Mouse (Mus musculus) ovary, postnatal 10 days (tissue): ENCODE measurements around the gene Hsf2bp.
"Not testable (repeated sequence)": the region's sequence is repeated elsewhere in the genome, so short reads cannot be mapped to it uniquely, and the experiment has no call there.

Experiments used
- DNase-seq: peaks from one replicate; pipeline ENCODE4 v3.0.0; 2022; ENCODE audit warnings: low spot score

The Hsf2bp gene

DNA sequence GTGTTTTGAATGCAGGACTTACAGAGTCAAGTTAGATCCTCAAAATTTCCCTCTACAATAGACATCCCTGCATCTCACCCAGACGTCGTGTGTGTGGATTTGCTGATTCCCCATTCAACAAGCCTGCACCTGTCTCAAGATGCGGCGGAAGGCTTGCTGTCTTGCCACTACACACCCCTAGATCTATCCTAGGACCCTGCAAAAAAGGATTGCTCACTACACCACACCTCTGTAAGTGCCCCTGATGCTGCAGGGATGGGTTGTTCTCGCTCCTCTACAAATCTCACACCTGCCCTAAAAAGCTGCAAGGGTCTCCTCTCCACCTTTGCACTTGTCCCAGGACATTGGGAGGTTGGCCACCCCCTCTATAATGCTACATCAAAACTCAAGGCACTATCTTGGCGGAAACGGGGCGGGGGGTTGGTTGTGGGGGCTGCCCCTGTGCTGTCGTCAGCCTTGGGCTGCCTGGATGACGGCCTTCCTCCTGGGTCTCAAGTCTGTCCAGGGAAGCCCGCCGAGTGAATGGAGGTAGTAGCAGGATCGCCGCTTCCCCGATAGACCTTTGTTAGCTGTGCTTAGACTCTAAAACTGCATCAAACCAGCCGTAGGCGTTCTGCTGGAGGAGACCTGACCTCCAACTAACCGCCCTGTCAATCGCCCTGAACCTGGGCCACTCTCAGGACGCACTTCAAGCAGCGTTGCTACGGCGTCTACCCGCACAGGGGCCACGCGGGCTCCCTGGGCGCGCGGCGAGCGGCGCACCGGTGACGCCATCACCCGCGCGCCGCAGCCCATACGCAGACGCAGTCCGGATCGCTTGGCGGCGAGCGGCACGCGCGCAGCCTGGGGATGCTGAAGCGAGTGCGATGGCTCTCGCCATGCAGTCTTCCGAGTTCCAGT, at the start of gene Hsf2bp, which contains the start of gene Rrp1b:
Gene Hsf2bp, minus strand, starts transcription at position 741 of the 900 bp plus-strand sequence.
Gene Rrp1b, plus strand, starts transcription at position 492 of the 900 bp plus-strand sequence.
- DNase-seq, result peak; percentile 55

DNA sequence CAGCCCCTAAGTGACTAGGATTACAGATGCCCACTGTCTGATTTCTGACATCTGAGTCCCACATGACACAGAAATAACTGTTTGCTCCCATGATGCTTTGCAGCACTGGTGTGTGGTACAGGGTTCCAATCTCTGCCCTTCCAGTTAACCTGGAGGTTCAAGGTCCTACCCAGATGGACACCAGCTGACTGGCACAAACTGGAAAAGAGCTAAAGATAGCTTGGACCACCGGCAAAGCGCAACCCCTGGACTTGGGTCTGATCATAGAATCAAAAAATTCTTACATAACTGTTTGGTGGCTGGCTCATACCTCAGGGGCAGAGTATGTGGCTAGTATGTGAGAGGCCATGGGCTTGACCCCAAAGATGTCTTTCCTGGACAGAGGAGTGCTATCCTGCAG, 47.2 kb upstream of the Hsf2bp start:
- no peak for DNase-seq

DNA sequence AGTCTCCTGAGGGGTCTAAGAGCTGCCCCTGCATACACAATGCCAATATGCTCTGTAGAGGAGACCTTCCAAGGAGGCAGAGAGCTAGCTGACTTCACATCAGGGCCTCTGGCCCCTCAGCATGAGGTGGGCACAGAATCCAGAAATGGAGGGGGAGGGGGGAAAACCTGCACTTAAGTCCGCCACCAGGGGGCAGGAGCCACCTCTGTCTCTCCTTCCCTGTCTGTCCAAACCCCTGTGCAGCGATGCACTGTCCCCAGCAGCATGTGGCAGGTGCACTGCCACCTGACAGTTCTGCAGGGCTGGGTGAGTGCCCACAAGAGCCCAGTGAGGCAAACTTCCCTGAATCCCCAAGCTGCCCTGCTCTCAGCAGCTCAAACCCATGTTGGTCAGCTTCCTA, 39.0 kb upstream of the Hsf2bp start:
- no peak for DNase-seq

DNA sequence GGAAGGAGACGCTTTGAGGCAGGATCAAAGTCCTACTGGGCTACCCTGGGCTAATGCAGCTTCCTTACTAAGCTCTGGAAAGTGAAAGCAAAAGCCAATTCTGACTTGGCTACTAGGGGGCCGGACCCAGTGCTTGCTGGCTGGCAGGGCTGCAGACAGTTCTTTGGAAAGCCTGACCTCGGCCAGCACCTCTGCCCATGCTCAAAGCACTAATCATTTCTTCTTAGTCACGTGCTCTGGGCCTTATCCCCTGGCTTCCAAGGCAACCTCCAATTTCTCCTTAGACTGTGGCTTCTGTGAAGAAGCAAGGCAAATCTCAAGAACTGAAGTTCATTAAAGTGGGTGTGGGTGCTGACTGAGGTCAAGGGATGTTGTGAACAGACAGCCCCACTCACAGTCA, 38.5 kb upstream of the Hsf2bp start:
- no peak for DNase-seq

DNA sequence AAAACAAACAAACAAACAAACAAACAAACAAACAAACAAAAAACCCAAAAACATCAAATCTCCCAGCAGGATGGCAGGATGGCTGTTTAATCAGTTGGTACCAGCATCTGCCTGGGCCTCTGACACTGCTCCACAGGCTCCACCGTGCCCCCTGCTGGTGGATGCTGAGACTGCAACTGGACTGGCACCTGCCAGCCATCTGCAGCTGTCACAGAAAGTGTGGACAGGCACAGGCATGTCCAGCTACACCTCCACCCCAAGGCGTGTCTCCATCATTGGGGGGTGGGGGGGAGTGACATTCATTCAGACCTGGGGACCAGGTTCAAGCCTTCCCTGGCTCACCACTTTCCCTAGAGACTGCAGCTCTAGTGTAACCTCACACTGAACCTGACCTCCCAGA, 37.2 kb upstream of the Hsf2bp start:
- DNase-seq, result peak; percentile 65

DNA sequence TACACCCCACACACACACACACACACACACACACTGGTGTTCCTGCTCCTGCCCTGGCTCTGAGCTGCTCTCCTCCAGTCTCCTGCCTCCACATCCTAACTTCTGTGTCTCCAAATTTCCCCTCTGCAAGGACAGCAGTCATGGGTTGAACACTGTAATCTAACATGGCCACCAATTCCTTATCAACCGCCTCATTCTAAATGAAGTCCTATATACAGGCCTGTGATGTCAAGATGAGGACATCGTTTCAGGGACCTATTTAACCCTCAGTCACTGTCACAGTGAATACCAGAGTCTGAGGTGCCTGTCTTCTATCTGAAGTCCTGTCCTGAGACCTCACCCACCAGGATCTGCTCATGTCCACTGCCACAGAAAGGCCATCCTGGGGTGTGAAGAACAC, 32.7 kb upstream of the Hsf2bp start:
- DNase-seq, result no peak

DNA sequence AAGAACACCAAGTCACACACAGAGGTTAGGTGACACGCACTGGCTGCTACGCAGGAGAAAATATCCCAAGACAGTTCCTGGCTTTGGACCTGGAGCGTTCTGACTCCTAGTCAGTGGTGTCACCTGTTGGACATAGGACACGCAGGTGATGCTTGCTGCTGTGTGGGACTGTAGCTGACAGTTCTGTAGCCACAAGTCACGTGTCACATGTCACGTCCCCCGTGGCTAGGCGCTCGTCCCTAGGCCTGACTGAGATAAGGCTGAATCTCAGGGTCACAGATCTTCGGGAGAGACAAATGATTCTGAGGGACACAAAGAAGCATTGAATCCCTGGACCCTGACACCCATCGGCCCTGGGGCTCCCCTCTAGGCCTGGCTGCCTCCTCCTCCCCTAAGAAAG, 32.2 kb upstream of the Hsf2bp start:
- DNase-seq, result no peak

DNA sequence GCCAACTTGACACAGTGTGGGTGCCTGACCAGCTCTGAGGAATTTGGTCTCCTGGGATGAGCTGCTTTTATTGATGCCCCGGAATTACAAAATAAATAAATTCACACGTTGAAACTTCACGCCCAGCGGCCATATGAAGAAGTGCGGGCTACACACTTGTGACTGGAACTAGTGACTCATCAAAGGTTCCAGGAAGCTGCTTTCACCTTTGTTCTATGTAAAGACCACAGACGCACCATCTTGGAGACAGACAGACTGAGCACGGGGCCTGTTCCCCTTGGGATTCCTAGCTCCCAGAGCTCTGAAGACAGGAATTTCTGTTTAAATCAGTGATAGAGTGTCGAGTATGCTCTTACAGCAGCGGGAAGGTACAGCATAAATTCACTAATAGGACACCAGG, 31.4 kb upstream of the Hsf2bp start:
- no peak for DNase-seq

DNA sequence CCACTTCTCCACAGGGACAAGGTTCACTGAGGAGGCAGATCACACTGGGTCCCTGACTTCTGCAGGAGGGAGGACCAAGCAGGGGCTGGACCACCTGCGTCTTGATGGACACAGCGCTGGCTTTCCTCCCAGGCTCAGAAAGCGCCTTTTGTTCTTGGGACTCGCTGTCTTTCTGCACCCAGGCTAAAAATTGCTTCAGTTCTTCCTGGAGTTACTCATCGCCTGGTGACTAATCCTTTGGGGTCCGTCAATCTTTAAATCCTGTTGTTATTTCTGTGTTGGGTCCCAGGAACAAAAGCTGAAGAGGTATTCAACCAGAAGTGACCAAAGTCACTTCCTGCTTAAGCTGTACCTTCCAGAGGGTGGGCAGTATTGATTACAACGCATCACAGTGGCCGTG, 28.6 kb upstream of the Hsf2bp start:
- not testable (repeated sequence) for DNase-seq

DNA sequence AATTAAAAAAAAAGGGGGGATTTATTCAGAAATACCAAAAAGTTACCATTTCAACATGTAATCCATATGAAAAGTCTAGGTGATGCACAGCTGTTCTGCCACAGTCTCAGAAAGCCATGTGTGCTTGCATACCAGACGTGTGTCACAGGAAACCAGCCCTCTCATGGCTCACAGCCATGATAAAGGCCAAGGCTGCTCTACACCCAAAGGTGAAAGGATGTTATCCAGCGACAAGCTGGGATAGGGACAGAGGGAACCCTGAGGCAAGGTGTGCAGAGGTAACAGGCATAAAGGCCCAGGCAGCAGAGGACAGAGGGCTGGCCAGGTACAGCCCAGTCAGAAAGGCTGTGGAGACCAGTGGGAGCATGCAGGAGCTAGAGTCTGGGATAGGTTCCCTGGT, 27.5 kb upstream of the Hsf2bp start:
- no peak for DNase-seq

DNA sequence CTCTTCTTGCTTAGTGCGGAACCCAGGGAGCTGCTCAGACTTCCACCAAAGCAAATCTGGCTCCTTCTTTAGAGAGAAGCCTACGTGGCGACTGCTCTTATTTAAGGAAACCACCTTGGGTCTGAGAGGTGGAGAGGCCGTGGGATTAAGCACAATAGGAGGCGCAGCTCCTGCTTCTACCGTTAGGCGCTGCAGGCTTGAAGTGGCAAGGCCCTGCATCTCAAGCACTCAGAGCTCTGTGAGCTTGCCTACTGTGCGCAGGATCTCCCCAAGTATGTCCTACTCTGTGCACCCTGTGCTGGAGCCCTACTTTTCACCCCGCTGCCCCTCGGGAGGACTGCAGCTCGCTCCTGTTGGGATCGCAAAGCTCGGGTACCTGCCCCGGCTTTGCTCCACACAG, 25.1 kb upstream of the Hsf2bp start:
- no peak for DNase-seq

DNA sequence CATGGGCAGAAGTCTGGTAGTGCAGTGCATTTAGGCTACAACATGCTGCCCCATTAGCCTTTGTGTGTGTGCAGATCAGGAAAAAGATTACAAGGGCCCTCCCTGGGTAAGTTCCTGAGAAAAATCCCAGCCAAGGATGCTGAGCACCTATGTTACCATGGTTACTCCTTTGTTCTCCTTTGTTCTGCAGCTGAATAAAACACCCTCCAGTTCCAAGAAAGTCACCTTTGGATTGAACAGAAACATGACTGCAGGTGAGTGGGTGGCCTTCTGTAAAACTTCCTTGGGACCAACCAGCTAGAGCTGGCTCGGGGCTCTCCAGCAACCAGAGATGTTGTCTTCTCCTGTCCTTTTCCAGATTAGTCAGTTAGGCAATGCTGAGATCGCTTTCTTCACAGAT, 22.9 kb upstream of the Hsf2bp start:
- DNase-seq, result no peak

DNA sequence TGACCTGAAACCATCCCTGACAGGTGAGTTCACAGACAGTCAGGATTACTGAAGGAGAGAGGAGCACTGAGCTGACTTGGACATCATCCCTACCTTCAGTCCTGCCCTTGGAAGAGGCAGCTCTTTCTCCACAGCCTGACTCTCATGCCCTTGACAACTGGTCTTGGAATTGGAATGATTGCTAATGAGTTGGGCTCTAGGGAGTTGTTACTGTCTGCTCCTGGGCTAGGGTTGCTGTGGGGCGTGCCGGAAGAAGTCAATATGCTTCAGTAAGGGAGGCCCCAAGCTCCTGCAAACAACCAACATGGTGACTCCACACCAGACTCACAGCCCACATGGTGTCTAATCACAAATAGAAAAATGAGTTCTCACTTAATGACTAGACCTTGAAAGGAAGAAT, 21.7 kb upstream of the Hsf2bp start:
- no peak for DNase-seq

DNA sequence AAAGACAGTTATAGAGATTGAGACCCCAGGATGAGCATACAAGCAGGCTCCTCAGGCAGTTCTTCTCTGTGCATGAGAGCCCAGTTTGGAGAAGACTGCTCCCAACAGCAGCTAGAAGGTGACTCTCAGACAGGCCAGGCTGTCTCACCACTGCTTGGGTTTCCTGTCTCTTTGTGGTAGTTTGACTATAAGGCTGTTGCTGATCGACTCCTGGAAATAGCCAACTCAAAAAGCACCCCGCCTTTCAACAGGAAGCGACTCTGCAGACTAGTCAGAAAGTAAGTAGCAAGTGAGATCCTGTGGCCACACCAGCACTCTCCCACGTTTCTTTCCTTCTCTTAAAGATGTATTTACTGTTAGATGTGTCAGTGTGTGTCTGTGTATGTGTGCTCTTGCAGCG, 17.5 kb upstream of the Hsf2bp start:
- DNase-seq, result no peak

DNA sequence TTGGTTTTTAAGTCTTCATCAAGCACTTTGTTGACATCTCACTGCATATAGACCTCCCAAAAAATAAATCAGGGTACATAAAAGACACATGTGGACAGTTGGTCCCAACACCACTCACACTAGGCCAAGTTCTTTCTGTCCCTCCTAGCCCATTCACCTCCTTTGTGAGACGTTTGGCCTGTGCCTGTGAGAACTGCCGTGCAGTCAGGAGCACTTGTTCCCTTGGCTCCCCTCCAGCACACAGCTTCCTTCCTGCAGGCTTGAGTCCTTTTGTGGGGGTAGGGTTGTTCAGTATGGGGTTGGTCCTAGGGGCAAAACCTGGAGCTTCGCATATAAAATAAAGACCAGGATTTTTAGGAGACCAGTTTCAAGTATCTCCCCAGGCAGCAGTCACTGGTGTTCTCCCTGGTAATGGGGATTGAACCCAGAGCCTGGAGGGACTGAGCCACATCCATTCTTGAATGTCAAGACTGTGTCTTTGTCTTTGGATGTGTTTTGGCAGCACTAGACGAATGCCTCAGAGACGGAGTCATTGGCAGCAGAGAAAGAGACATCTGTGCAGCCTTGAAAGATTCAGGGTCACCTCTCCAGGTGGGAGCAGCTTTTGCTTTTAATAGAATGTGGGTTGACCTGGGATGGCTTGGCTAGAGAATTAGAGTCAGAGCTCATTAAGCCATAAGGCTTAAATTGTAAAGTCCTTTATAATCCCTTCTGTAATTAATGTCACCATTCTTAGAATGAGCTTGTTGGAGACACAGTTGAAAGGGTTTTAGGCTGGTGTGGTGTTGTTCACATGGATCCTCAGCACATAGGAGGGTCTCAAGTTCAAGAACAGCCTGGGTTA, 16.3 kb upstream of the Hsf2bp start:
- no peak for DNase-seq

DNA sequence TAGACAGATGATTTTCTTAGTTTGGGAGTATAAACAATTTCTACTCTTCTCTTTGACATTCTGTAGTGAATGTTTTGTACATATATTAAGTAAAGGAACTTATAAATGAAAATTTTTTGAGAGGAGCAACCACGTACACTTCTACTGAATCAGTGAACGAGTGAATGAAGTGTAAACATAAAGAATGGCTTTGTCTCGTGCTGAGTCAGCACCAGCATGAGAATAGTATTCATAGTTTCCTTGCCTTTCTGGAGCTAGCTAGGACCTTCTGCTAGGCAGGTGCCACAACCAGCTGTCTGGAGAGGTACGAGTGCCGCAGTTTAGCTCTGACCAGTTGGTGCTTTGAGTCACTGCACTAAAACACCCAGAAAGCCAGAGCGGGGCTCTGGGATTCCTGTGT, 14.5 kb upstream of the Hsf2bp start:
- DNase-seq, result no peak

DNA sequence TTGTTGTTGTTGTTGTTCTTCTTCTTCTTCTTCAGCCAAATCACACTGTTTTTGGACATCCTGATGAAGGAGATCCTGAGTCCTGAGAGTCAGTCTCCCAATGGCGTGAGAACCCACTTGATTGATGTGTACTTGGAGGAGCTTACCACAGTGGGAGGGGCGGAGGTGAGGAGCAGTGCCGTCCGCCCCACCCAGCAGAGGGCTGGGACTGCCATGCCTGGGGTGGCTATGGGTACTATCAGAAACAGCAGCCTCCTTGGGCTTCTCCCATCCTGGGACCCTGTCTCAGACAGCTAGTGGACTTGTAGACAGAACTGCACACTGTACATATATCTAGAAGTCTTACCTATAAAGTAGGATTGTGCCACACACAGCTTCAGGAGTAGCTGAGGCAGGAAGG, 13.8 kb upstream of the Hsf2bp start:
- DNase-seq, result no peak

DNA sequence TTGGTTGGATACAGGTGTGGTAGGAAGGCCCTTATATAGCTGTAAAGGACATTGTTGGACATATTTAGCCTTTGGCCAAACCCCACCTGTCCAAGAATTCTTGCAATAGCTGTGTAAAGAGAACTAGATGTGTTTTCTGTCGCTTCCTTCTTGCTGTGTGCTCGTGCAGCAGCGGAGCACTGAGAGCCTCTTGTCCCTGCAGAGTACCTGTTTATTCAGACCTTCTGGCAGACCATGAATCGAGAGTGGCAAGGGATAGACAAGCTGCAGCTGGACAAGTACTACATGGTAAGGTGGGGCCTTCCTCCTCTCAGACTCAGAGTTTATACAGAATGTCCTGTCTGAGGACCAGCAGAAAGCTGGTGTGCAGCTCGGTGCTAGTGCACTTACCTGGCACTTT, 12.2 kb upstream of the Hsf2bp start:
- DNase-seq, result no peak

DNA sequence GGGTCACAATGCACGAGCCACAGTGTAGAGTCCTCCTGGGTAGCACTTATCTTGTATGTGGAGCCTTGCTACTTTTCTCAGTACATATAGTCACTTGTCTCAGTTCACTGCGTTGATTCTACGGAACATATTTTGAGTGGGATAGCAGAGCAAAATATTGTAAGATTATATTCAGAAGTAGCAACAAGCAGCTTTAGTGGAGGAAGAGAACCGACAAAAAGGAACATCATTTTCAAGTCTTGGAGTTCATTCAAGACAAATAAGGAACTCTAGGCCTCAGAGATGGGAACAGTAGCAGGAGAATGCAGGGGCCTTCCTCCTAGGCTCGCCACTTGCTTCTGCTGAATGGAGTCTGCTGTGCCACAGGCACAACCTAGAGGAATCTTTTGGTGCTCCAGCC, 10.4 kb upstream of the Hsf2bp start:
- no peak for DNase-seq

DNA sequence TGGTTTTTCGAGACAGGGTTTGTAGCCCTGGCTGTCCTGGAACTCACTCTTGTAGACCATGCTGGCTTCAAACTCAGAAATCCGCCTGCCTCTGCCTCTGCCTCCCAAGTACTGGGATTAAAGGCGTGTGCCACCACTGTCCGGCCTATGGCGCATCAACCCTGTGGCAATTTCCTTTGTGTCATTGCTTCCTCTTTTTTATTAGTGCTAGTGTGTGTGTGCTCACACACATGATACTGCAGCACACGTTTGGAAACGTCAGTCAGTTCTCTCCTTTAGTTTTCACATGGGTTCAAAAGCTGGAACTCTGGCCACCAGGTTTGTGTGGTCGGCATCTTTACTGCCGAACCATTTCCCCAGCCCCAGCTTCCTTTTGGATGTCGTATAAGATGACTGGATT, 4.1 kb upstream of the Hsf2bp start:
- DNase-seq, result no peak

DNA sequence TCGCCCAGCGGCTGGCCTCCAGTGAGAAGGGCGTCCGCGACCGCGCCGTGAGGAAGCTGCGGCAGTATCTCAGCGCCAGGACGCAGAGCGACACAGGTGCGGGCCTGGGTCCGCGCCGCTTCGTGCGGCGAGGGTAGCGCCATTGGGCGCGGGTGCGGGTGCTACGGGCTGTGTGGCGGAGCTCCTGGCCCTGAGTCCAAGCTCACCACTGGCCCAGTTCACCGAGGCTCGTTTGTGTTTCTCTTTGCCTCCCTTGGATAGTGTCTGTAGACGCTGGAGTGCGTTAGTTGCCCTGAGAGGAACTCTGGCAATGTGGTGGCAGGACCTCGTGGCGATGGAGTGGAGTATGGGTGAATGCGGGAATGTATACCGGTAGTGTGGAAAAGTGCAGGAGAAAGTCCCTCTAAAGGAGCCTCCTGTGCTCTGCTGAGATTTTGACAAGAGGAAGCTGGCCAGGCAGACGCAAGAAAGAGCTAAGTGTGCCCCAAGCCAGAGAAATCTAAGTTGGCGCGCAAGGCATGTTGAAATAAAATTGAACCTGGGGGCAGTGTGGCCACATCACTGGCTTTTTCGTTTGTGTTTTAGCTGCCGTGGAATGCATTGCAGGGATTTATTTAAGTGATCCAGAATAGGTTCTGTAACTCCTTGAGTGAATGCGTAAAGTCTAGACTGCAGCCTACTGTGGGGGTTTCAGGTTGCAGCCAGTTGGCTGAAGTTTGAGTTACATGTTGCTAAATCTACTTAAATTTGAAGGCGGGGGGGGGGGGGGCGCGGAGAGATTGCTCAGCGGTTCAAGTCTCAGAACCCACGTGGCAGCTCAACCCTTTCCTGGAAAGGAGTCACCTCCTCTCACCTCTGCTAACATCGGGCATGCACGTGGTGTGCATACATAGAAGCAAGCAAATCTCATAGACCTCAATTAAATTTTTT, 625 bp upstream of the Hsf2bp start:
- DNase-seq, result no peak

DNA sequence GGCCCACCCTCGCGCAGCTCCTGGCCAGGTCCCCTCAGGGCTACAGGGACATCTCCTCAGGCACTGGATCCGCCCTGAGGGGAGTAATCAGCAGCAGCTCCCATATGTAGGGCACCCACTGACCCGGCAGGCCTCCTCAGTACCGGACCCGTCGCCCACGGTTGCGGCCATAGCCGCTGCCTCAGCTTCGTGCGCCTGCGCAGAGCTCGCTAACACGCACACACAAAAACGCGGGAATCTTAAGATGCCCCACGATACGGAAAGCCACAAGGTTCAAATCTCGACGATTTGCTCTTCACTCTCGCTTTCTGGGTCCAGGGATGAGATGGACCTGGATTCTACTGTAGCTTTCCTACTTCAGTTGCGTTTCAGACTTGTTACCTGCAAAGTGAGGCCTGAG, 1.8 kb downstream of the Hsf2bp start:
- no peak for DNase-seq
